Mouse (Mus musculus) ES-Bruce4 (cell line): ENCODE data around the gene Hoxa5.

Experiments used
- CTCF ChIP-seq: IDR thresholded peaks from one replicate; pipeline ENCODE4 v1.8.1; 2011; ENCODE audit warnings: low read depth, low read length
- EP300 ChIP-seq: IDR thresholded peaks from 2 replicates; pipeline ENCODE4 v1.6.1; 2011; ENCODE audit warnings: low read depth, low read length; ENCODE audit not compliant: insufficient read depth
- POLR2A ChIP-seq: IDR thresholded peaks from one replicate; pipeline ENCODE4 v1.8.1; 2011; ENCODE audit warnings: low read length; ENCODE audit not compliant: insufficient read depth

- TF ChIP-seq CTCF (no peak), POLR2A (no peak), EP300 (no peak)
Measured at GRCm38 (mm10) chr6:52171938-52172337, 32.4 kb downstream of the Hoxa5 start.
